Mouse (Mus musculus) heart, embryonic 11.5 days (tissue): ENCODE results near the gene Shroom4. TPM values are rescaled to one million over a fixed set of nuclear protein-coding genes. Genes with fewer than 3 reads are reported as not detected.

ENCODE experiments used
- ATAC-seq: fragments of 200-750 bp; cut with Nextera tagmentation; replicated peaks from 2 replicates; pipeline ENCODE4 v1.8.0; 2017; ENCODE audit warnings: moderate library complexity; ENCODE audit not compliant: insufficient number of reproducible peaks, low FRiP score, low TSS enrichment
- H3K27ac ChIP-seq: fragments of 300-500 bp; sonication (generic); 2 replicates; pipeline ENCODE4 v1.5.1; 2014; ENCODE audit warnings: mild to moderate bottlenecking, low read depth, low read length
- H3K27me3 ChIP-seq: fragments of 300-500 bp; sonication (generic); 2 replicates; pipeline ENCODE4 v1.6.1; 2014; ENCODE audit warnings: mild to moderate bottlenecking, low read length, mixed read lengths; ENCODE audit not compliant: control insufficient read depth, insufficient read depth
- H3K36me3 ChIP-seq: fragments of 300-500 bp; sonication (generic); 2 replicates; pipeline ENCODE4 v1.6.1; 2014; ENCODE audit warnings: mild to moderate bottlenecking, low read length, moderate library complexity, mixed read lengths; ENCODE audit not compliant: control insufficient read depth, insufficient read depth
- H3K4me1 ChIP-seq: fragments of 300-500 bp; sonication (generic); 2 replicates; pipeline ENCODE4 v1.6.1; 2014; ENCODE audit warnings: low read length; ENCODE audit not compliant: control insufficient read depth, insufficient read depth
- H3K4me2 ChIP-seq: fragments of 300-500 bp; sonication (generic); 2 replicates; pipeline ENCODE4 v1.6.1; 2014; ENCODE audit warnings: mild to moderate bottlenecking, moderate library complexity
- H3K4me3 ChIP-seq: fragments of 300-500 bp; sonication (generic); 2 replicates; pipeline ENCODE4 v1.5.1; 2014; ENCODE audit warnings: low read depth, low read length
- H3K9ac ChIP-seq: fragments of 300-500 bp; sonication (generic); 2 replicates; pipeline ENCODE4 v1.6.1; 2014; ENCODE audit warnings: mild to moderate bottlenecking, low read depth, low read length, moderate library complexity
- H3K9me3 ChIP-seq: fragments of 300-500 bp; sonication (generic); replicated peaks from 2 replicates; pipeline ENCODE4 v1.6.1; 2016; ENCODE audit warnings: low read length; ENCODE audit not compliant: control insufficient read depth
- WGBS: fragments of 180-500 bp; shearing (Covaris S2); extraction: QIAGEN DNeasy Blood & Tissue Kit; methylation state at CpG from one replicate; pipeline ENCODE4 v1.1.7; 2014; ENCODE audit not compliant: insufficient replicate concordance; 5-methylcytosine and 5-hydroxymethylcytosine counted together
- polyA plus RNA-seq: library from polyadenylated mRNA; unstranded; fragments of >200 nt; fragmentation: Nextera tagmentation; extraction: Ambion mirVana; gene quantifications from 2 replicates; pipeline ENCODE4 v1.2.1, GENCODE M21; 2014

Gene Shroom4
- polyA plus RNA-seq, 1 experiment from 2014 or later = 5.2 TPM

GRCm38 (mm10) chrX:6581181-6581580, 181.5 kb downstream of the Shroom4 start:
- Histone ChIP-seq H3K27ac (no peak overlapping the region), H3K4me2 (no peak overlapping the region), H3K4me3 (no peak overlapping the region), H3K27me3 (no peaks in the 10 kb centered on the region), H3K4me1 (no peaks in the 10 kb centered on the region), H3K9ac (no peak overlapping the region), H3K36me3 (0 out of 2 replicates have a peak, but pooled peaks cover 3% of the 10 kb centered on the region), H3K9me3 (no peaks in the 10 kb centered on the region)
- 61% methylated on average over 1 of the region's 1 CpGs for WGBS
- no peak for ATAC-seq

DNA sequence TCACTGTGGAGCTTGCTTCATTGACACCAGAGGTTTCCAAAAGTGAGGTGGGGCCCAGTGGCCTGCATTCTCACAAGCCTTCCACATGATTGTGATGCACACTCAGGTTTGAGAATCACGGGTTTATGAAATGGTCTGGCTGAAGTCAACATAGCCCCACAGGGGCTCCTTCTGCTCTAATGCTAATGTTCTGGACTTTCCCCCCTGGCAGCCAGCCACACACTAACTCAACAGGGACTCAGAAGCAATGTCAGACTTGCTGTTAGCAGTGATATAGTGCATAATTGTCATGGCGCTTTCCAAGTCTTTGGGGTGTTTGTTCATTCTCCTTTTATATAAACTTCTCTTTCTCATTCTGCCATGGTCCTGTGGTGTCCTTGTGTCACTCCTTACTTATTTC, 183.0 kb downstream of the Shroom4 start:
- Histone ChIP-seq H3K4me3 (no peak overlapping the region), H3K4me1 (no peaks in the 10 kb centered on the region), H3K27ac (no peak overlapping the region), H3K27me3 (no peaks in the 10 kb centered on the region), H3K9me3 (no peaks in the 10 kb centered on the region), H3K36me3 (0 out of 2 replicates have a peak, but pooled peaks cover 3% of the 10 kb centered on the region), H3K4me2 (no peak overlapping the region), H3K9ac (no peak overlapping the region)
- WGBS = 86% methylated on average over 2 of the region's 2 CpGs
- ATAC-seq = no peak

DNA sequence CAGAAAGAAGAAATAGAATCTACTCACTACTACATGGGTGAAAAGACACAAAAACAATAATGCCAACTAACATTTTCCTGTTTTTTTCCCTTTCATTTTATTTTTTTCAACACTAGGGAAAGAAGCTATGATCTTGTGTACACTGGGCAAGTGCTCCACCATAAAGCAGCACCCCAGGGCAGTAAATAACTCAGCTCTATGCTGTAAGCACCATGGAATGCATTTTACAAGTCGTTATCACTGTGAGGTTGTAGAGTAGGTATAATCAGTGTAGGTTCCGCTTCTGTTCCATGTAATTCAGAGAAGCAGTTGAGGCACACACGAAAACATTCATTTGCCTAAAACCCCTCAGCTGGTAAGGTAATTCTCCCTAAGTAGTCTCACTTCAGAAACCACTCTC, 194.5 kb downstream of the Shroom4 start:
- H3K9me3 ChIP-seq = no peaks in the 10 kb centered on the region
- no peaks in the 10 kb centered on the region for H3K27me3 ChIP-seq
- no peak overlapping the region for H3K4me3 ChIP-seq
- H3K4me2 ChIP-seq = no peak overlapping the region
- H3K36me3 ChIP-seq = no peaks in the 10 kb centered on the region
- H3K27ac ChIP-seq = no peak overlapping the region
- no peak for ATAC-seq
- H3K9ac ChIP-seq = no peak overlapping the region
- WGBS = 74% methylated on average over 3 of the region's 3 CpGs
- no peaks in the 10 kb centered on the region for H3K4me1 ChIP-seq

GRCm38 (mm10) chrX:6654024-6654423, 254.4 kb downstream of the Shroom4 start:
- H3K27ac ChIP-seq = no peak overlapping the region
- ATAC-seq = no peak
- H3K4me3 ChIP-seq = no peak overlapping the region
- no peaks in the 10 kb centered on the region for H3K36me3 ChIP-seq
- H3K4me1 ChIP-seq = no peaks in the 10 kb centered on the region
- no peaks in the 10 kb centered on the region for H3K27me3 ChIP-seq
- WGBS = 4% methylated on average over 2 of the region's 2 CpGs
- H3K9me3 ChIP-seq = no peaks in the 10 kb centered on the region
- H3K9ac ChIP-seq = no peak overlapping the region
- H3K4me2 ChIP-seq = no peak overlapping the region

DNA sequence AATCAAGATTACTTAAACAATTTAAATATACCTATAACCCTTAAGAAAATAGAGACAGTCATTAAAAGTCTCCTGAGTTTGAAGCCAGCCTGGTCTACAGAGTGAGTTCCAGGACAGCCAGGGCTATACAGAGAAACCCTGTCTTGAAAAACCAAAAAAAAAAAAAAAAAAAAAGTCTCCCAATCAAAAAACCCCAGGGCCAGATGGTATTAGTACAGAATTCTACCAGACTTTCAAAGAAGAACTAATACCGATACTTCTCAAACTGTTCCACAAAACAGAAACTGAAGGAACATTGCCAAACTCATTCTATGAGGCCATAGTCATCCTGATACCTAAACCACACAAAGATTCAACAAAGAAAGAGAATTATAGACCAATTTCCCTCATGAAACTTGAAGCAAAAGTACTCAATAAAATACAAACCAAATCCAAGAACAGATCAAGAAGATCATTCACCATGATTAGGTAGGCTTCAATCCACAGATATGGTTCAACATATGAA, 259.2 kb downstream of the Shroom4 start:
- Histone ChIP-seq H3K27me3 (no peaks in the 10 kb centered on the region), H3K9me3 (no peaks in the 10 kb centered on the region), H3K36me3 (no peaks in the 10 kb centered on the region), H3K27ac (no peak overlapping the region), H3K4me2 (no peak overlapping the region), H3K9ac (no peak overlapping the region), H3K4me3 (no peak overlapping the region), H3K4me1 (no peaks in the 10 kb centered on the region)
- 76% methylated on average over 1 of the region's 1 CpGs for WGBS
- no peak for ATAC-seq

Other genes starting within 250 kb of the Shroom4 start
- gene Nudt10, start 226.8 kb upstream of the Shroom4 start, polyA plus RNA-seq = 6.4 and 6.6 TPM in 2 replicates
- 0.56 and 0.59 TPM in 2 replicates for gene Bmp15, start 79.1 kb upstream of the Shroom4 start, polyA plus RNA-seq